Mouse (Mus musculus) erythroblast, embryonic 14.5 days (primary cell): ENCODE results near the gene Msln. TPM values are rescaled to one million over a fixed set of nuclear protein-coding genes. Genes with fewer than 3 reads are reported as not detected.

ENCODE experiments used
- H3K27me3 ChIP-seq: 2 replicates; pipeline ENCODE4 v1.6.1; 2012; ENCODE audit warnings: inconsistent platforms; ENCODE audit not compliant: control insufficient read depth
- H3K36me3 ChIP-seq: 2 replicates; pipeline ENCODE4 v1.6.1; 2012; ENCODE audit warnings: mild to moderate bottlenecking, inconsistent platforms; ENCODE audit not compliant: control insufficient read depth
- H3K4me1 ChIP-seq: 2 replicates; pipeline ENCODE4 v1.6.1; 2012; ENCODE audit warnings: inconsistent platforms; ENCODE audit not compliant: control insufficient read depth
- H3K4me3 ChIP-seq: replicated peaks from 2 replicates; pipeline ENCODE3; 2012; ENCODE audit warnings: moderate library complexity, mild to moderate bottlenecking, inconsistent platforms
- H3K9me3 ChIP-seq: 2 replicates; pipeline ENCODE4 v1.6.1; 2012; ENCODE audit warnings: low read length, inconsistent platforms, mixed read lengths; ENCODE audit not compliant: control insufficient read depth
- GATA1 ChIP-seq: IDR thresholded peaks from 2 replicates; pipeline ENCODE4 v1.6.1; 2012; ENCODE audit warnings: low read length, inconsistent platforms, mixed read lengths
- TAL1 ChIP-seq: IDR thresholded peaks from 3 replicates; pipeline ENCODE4 v1.6.1; 2012; ENCODE audit warnings: low read length, inconsistent platforms, mixed read lengths
- polyA plus RNA-seq: library from polyadenylated mRNA; stranded (reverse); fragments of >175 nt; gene quantifications from 2 replicates; pipeline ENCODE4 v1.2.3, GENCODE M21; 2012

The Msln gene
- polyA plus RNA-seq, 1 experiment, result not detected

DNA sequence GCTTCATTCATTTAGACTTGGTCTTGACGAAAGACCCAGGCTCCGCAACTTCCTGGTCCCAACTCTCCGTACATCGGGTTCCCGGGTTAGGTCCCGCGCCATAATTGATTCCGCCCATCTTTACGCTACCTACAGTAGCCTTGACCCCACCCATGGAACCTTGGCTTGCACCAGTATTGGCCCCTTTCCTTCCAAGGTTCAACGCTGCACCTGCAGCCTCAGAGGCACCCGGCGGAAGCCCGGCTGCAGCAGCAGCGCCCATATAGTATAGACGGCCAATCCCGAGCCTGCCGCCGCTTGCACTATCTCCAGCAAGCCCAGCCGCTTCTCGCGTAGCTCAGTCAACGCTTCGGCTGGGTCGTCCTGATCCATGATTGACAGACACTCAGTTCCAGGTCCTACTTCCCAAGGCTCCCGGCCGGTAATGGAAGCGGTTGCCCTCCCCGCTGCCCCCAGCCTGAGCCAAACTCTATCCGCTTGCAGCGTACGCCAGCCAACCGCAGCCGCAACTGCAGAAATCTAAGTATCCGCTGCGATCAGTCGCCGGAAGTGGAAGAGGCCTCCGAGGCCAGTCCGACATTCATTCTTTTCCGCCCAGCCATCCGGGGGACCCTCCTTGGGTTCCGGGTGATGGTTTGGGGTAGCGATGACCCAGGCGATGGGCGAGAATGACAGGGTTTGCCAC lies 37.8 kb upstream of the Msln start:
- H3K4me3 ChIP-seq, result peak overlapping the region; percentile 87
- H3K4me1 ChIP-seq, result peaks cover 61% of the 10 kb centered on the region
- peaks cover 41% of the 10 kb centered on the region for H3K36me3 ChIP-seq
- no peak for TF ChIP-seq TAL1
- no peak; the same call in 1 of the 2 replicates for TF ChIP-seq GATA1
- H3K9me3 ChIP-seq, result no peaks in the 10 kb centered on the region
- H3K27me3 ChIP-seq, result no peaks in the 10 kb centered on the region

DNA sequence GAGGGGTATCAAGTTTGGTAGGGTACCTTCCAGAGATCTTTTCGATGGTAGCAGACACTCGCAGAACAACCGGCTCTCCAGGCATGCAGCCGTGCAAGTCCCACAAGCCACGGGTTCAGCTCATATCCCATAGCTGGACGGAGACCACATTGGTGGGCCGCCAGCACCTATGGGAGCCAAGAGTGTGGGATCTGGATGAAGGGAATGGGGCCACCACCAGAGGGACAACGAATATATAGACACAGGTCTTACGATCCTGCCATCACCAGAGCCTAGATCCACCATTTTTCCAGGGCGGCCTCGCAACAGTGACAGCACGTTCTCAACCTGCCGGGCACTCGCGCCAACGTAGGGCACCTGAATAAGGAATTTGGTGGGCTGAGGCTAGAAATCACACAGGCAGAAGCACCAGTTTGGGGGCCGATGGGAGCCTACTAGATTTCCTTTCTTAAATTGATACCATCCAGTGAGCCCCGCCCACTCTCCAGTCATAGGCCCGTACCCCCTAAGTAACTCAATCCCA lies 37.2 kb upstream of the Msln start:
- Histone ChIP-seq H3K4me1 (peaks cover 61% of the 10 kb centered on the region), H3K4me3 (peak overlapping the region; percentile 87), H3K27me3 (no peaks in the 10 kb centered on the region), H3K9me3 (no peaks in the 10 kb centered on the region), H3K36me3 (peaks cover 45% of the 10 kb centered on the region)
- no peak for TF ChIP-seq GATA1
- no peak for TF ChIP-seq TAL1

DNA sequence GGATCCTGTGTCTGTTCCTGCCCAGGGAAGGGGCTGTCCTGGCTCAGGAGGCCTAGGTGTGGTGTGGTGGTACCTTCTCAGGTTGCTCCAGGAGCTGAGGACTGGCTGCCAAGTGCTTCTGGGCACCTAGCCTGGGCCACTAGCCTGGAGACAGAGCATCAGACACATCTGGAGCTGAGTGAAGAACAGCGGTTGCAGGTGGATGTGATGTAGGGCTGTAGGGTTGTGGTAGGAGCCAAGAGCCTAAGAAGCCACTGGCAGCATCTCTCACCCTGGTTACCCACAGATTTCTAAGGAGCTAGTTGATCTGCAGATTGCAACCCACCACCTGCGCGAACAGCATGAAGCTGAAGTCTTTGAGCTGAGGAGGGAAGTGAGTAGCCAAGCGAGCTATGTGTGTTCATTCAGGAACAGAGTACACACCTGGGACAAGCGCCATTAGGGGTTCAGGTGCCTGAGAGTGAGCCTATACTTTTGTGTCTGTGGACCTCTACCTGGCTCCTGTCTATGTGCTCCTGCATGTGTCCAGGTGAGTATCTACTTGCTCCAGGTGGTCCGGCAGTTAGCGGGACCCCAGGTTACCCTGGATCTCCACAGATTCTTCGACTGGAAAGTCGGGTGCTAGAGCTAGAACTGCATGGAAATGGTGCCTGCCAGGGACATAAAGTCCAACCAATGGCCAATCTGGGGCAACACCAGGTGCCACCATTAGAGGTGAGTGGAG lies 32.8 kb upstream of the Msln start:
- no peaks in the 10 kb centered on the region for H3K27me3 ChIP-seq
- peaks cover 59% of the 10 kb centered on the region for H3K36me3 ChIP-seq
- TF ChIP-seq TAL1 (no peak), GATA1 (no peak)
- no peak overlapping the region for H3K4me3 ChIP-seq
- H3K4me1 ChIP-seq, result peaks cover 40% of the 10 kb centered on the region
- H3K9me3 ChIP-seq, result no peaks in the 10 kb centered on the region

DNA sequence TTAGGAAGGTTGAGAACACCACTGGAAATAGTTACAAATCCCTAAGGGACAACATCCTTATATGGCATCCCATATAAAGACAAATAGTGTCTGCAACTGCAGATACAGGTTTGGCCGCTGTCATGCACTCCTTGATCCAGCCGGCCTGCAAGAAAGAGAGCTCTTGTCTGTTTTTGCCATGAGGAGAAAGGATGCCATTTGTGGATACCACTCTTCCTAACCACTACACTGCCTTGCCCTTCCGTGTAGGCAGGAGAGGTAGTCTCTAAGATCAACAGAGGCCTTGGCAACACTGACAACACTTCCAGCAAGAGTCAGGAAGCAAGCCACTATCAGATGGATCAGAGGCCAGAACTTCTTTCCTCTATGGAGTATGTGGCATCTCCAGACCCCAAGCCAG lies 32.1 kb upstream of the Msln start, which contains the start of gene Ccdc78:
Ccdc78 (plus strand) TSS at position 301 of the 400 bp plus-strand sequence.
- no peaks in the 10 kb centered on the region for H3K27me3 ChIP-seq
- H3K4me1 ChIP-seq, result peaks cover 34% of the 10 kb centered on the region
- peak within 1 kb of the TSS; percentile 82 for H3K4me3 ChIP-seq
- no peaks in the 10 kb centered on the region for H3K9me3 ChIP-seq
- TF ChIP-seq GATA1 (no peak), TAL1 (no peak)
- H3K36me3 ChIP-seq, result peaks cover 65% of the 10 kb centered on the region

DNA sequence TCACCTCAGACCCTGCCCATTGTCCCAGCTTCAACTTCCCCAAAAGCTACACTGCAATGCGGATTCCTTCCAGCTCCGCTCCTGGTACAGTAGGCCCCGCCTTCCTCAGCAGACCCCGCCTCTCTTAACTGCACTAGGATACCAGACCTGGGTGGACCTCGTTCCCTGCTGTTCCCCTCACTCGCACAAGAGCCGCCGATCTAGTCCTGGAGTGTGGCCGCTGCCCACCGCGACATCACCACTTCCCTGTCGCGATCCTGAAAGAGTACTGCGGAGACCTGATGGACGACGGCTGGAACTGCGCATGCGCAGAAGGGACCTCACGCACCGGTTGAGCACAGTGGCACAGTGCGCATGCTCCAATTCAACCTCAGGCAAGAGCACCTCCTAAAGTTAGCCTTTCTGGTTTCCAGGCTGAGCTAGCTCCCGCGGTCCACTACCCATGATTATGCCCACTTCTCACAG lies 31.1 kb upstream of the Msln start, which contains the start of gene Haghl:
Haghl (minus strand) TSS at position 393 of the 465 bp plus-strand sequence.
- TF ChIP-seq TAL1, result no peak
- no peak for TF ChIP-seq GATA1
- Histone ChIP-seq H3K36me3 (peaks cover 69% of the 10 kb centered on the region), H3K4me1 (peaks cover 25% of the 10 kb centered on the region), H3K9me3 (no peaks in the 10 kb centered on the region), H3K27me3 (no peaks in the 10 kb centered on the region), H3K4me3 (peak within 1 kb of the TSS; percentile 82)

DNA sequence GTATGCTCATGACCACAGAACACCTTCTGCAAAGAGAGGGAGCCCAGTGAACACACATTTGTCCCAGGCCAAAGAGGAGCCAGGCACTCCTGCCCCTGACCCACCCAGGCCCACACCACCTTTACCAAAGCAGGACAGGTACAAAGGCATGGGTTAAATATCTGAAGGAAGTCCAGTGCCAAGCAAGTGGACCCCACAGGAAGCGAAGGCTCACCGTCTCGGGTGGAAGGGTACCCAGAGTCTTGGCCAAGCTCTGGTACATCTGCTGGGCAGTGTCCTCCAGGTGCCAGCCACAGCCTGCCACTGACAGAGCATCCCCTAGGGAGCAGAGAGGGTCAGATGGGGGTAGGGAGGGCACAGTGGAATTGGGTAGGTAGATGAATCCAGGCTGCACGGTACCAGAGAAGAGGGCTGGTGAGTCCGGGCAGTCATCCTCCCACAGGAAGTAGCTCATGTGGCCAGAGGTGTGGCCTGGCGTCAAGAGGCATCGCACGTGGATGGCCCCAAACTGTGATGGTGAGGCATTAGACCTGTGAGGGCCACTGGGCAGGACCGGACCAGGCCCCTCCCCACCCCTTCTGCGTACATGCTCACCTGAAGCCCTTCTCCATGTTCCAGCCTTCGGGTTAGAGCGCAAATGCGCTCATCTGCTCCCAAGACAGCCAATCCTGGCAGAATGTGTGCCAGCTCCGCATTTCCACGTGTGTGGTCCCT lies 29.8 kb upstream of the Msln start:
- H3K4me3 ChIP-seq, result no peak overlapping the region
- no peak for TF ChIP-seq TAL1
- TF ChIP-seq GATA1, result no peak
- H3K4me1 ChIP-seq, result peaks cover 25% of the 10 kb centered on the region
- H3K9me3 ChIP-seq, result no peaks in the 10 kb centered on the region
- peaks cover 72% of the 10 kb centered on the region for H3K36me3 ChIP-seq
- H3K27me3 ChIP-seq, result no peaks in the 10 kb centered on the region

DNA sequence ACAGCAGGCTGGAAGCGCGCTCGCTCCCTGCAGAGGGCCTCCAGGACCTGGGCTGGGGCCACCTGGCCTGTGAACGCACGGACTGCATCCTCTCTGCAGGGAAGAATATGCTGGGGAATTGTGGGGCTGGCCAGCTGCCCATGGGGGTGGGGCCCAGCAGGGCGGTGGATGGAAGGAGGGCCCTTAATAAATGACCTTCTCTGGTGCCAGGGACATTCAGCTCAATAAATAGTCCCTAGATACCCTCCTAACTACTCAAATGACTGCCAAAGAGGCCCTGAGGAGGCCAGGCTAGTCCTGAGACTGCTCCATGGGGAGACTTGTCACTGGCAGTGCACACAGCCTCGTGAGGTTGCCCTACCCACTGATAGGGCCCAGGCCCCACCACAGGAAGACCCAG lies 28.9 kb upstream of the Msln start:
- Histone ChIP-seq H3K9me3 (no peaks in the 10 kb centered on the region), H3K36me3 (peaks cover 73% of the 10 kb centered on the region), H3K27me3 (no peaks in the 10 kb centered on the region), H3K4me1 (peaks cover 25% of the 10 kb centered on the region), H3K4me3 (no peak overlapping the region)
- TF ChIP-seq GATA1 (no peak), TAL1 (no peak)

DNA sequence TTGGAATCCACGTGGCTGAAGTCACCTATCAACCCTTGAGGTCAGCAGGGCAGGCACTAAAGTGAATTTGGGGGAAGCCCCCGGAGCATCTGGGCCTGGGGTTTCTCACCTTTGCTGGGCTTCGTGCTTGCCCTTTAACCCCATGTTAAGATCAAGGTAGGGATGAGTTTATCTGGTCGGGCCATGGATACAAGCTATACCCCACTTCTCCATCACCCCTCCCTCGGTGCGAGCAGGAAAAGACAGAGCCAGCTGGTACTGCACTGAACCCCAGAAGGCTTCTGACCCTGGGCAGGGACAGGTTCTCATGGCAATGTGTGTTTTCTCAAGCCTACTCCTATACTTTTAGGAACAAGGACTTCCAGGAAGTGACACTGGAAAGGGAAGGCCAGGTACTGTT lies 27.2 kb upstream of the Msln start:
- peaks cover 72% of the 10 kb centered on the region for H3K36me3 ChIP-seq
- TF ChIP-seq GATA1, result no peak
- no peak for TF ChIP-seq TAL1
- H3K4me3 ChIP-seq, result no peak overlapping the region
- peaks cover 21% of the 10 kb centered on the region for H3K4me1 ChIP-seq
- no peaks in the 10 kb centered on the region for H3K27me3 ChIP-seq
- no peaks in the 10 kb centered on the region for H3K9me3 ChIP-seq
